Mouse (Mus musculus): ENCODE measurements around the gene Cir1.

DNA sequence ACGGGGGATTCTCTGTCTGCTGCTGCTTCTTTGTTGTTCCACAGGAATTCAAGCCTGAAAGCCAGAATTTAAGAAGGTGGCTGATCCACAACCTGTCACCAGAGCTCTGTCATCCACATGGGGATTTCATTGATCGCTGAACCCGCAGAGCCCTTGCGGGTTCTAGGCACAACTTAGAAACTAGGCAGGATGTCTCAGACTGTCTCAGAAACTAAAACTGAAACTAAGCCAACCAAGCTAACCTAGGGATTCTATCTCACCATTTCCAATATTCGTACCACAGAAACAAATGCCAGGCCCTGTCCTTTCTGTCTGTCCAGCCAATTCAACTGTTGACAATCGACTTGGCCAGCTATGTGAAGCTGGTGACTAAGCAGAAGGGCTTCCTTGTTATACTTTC lies 35.7 kb upstream of the Cir1 start:
- TF ChIP-seq CTCF (IDR thresholded peaks at IDR 0.05; ENCODE audit: control insufficient read depth, insufficient read depth, insufficient replicate concordance, low read depth, low read length), result no peak
- no peak for TF ChIP-seq POLR2A (IDR thresholded peaks at IDR 0.05; ENCODE audit: control insufficient read depth, low read depth, low read length)

Data from testis, adult 2 months (tissue).